Mouse (Mus musculus): ENCODE results near the gene Slc9a7.

DNA sequence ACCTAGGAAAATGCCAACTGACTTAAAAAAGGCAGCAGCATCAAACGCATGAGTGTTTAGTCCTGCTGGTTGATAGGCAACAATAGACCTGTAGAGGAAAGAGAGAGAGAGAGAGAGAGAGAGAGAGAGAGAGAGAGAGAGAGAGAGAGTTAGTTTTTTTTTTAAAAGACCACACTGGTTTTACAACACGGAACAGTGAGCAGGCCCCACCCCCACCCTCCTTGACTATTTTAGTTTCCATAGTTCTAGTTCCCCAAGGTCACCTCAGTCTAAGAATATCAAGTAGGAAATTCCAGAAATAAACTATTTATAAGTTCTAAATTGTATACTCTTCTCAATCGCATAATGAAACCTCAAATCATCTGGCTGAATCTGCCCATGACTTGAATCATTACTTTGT lies 126.6 kb downstream of the Slc9a7 start:
- TF ChIP-seq CTCF (IDR thresholded peaks at IDR 0.05; ENCODE audit: borderline replicate concordance, insufficient read depth, low read length) = no peak
- no peak for TF ChIP-seq POLR2A (IDR thresholded peaks at IDR 0.05; ENCODE audit: low read depth, low read length)

All from embryonic fibroblast, embryonic 13.5 days (primary cell).